Mouse (Mus musculus): ENCODE data around the gene Gm28047.

DNA sequence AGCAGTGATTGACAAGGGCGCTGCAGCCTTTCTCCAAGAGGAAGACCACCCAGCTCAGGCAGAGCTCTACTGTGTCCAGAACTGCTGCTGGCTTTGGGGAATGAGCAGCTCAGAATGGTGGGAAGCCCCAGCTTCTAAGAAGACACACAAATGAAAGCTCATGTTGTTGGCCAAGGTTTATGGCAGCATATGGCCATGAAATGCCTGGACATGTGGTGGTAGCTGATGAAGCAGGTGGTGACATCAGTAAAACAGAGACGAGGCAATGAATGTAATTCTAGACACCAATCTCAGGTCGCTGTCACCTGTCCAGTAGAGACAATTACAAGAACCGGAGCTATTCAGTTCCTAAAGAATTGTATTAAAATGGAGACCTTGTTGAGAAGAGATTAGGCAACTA, 80.1 kb downstream of the Gm28047 start:
- TF ChIP-seq CTCF (IDR thresholded peaks at IDR 0.05; ENCODE audit: low read depth, low read length) (no peak), EP300 (IDR thresholded peaks at IDR 0.05; ENCODE audit: insufficient read depth, low read depth, low read length) (no peak)
